Mouse (Mus musculus) macrophage (primary cell): ENCODE data around the gene Proca1. TPM values are rescaled to one million over a fixed set of nuclear protein-coding genes. Genes with fewer than 3 reads are reported as not detected.

ENCODE experiments used
- polyA plus RNA-seq: library from polyadenylated mRNA; stranded (reverse); fragments of 250-400 nt; gene quantifications from 3 replicates; pipeline ENCODE4 v1.2.4, GENCODE M21; 2018; ENCODE audit warnings: inconsistent platforms

Proca1 gene
- polyA plus RNA-seq, 1 experiment from 2014 or later: 0.43 TPM

Other genes with a start within 250 kb of the Proca1 start
- gene Phf12, start 210.6 kb upstream of the Proca1 start, polyA plus RNA-seq: 22.0 to 26.4 TPM (median 26.0 TPM) in 3 replicates
- 0.70 to 7.4 TPM (median 1.6 TPM) in 3 replicates for gene Dhrs13, start 161.1 kb upstream of the Proca1 start, polyA plus RNA-seq
- 38.5 to 68.4 TPM (median 40.1 TPM) in 3 replicates for gene Flot2, start 155.5 kb upstream of the Proca1 start, polyA plus RNA-seq
- gene Eral1, start 113.0 kb upstream of the Proca1 start, polyA plus RNA-seq: 8.4 to 13.2 TPM (median 12.4 TPM) in 3 replicates
- gene Fam222b, start 98.7 kb upstream of the Proca1 start, polyA plus RNA-seq: 10.7 to 14.6 TPM (median 14.0 TPM) in 3 replicates
- gene Traf4, start 27.8 kb upstream of the Proca1 start, polyA plus RNA-seq: 0.32 to 0.47 TPM (median 0.40 TPM) in 3 replicates
- gene Nek8, start 16.7 kb upstream of the Proca1 start, polyA plus RNA-seq: 0.89 to 2.2 TPM (median 1.7 TPM) in 3 replicates
- gene Tlcd1, start 16.7 kb upstream of the Proca1 start, polyA plus RNA-seq: 0.76 to 1.4 TPM (median 1.1 TPM) in 3 replicates
- 1,342 to 2,240 TPM (median 1,907 TPM) in 3 replicates for gene Rpl23a, start 9.8 kb upstream of the Proca1 start, polyA plus RNA-seq
- 8.9 to 23.0 TPM (median 16.1 TPM) in 3 replicates for gene Rab34, start 5.0 kb upstream of the Proca1 start, polyA plus RNA-seq
- gene Sdf2, start 52.4 kb downstream of the Proca1 start, polyA plus RNA-seq: 54.6 to 89.4 TPM (median 68.8 TPM) in 3 replicates
- gene Supt6, start 52.6 kb downstream of the Proca1 start, polyA plus RNA-seq: 35.9 to 79.5 TPM (median 42.0 TPM) in 3 replicates
- gene 2610507B11Rik, start 68.4 kb downstream of the Proca1 start, polyA plus RNA-seq: 144 to 210 TPM (median 148 TPM) in 3 replicates
- gene BC030499, start 97.4 kb downstream of the Proca1 start, polyA plus RNA-seq: 0.32 to 1.4 TPM (median 0.54 TPM) in 3 replicates
- 0.66 to 3.3 TPM (median 2.6 TPM) in 3 replicates for gene Spag5, start 108.1 kb downstream of the Proca1 start, polyA plus RNA-seq
- 6.8 to 30.2 TPM (median 7.3 TPM) in 3 replicates for gene Aldoc, start 129.6 kb downstream of the Proca1 start, polyA plus RNA-seq
- 66.8 to 71.6 TPM (median 67.7 TPM) in 3 replicates for gene Pigs, start 135.0 kb downstream of the Proca1 start, polyA plus RNA-seq
- gene Unc119, start 150.1 kb downstream of the Proca1 start, polyA plus RNA-seq: 21.6 to 57.5 TPM (median 31.3 TPM) in 3 replicates
- gene Foxn1, start 193.2 kb downstream of the Proca1 start, polyA plus RNA-seq: not detected in 3 replicates
- gene Slc13a2, start 228.8 kb downstream of the Proca1 start, polyA plus RNA-seq: 0.20 to 0.62 TPM (median 0.36 TPM) in 3 replicates